Mouse (Mus musculus) kidney, adult 2 months (tissue): ENCODE results near the gene Adcy5.

Experiments
- CTCF ChIP-seq: fragments of 200-500 bp; conservative IDR thresholded peaks from 2 replicates; pipeline ENCODE4 v1.5.1; 2011; ENCODE audit warnings: low read depth, mild to moderate bottlenecking, control low read depth, low read length, moderate library complexity, mixed read lengths; ENCODE audit not compliant: insufficient read depth, insufficient read length
- POLR2A ChIP-seq: fragments of 200-500 bp; IDR thresholded peaks from one replicate; pipeline ENCODE4 v1.6.1; 2011; ENCODE audit warnings: low read depth, low read length, control low read depth

DNA sequence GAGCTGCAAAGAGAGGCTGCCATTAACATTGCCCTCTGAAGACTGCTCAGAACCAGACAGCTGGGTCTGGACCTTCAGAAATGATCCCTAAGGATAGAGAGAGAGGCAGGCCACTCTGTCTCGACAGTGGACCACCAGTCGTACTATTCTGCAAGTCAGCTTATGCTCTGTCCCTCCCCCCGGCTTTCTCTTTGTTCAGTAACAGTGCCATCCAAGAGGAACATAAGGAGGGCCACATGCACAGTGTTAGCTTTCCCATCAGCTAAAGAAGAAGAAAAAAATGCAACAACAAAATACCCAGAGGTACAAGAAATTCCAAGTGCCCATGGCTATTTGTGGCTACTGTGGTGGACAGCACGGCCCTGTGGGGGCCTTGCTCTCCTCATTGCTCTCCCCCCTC is 78.7 kb downstream of the Adcy5 start:
- no peak for TF ChIP-seq CTCF
- no peak for TF ChIP-seq POLR2A
